Mouse (Mus musculus) embryo, embryonic 10 days (tissue): ENCODE results near the gene Coq5.
"Not testable (repeated sequence)": the region's sequence is repeated elsewhere in the genome, so short reads cannot be mapped to it uniquely, and the experiment has no call there.

Source experiments
- DNase-seq: peaks from one replicate; pipeline ENCODE4 v3.0.0-alpha.2; 2015; ENCODE audit warnings: low spot score

Gene Coq5

DNA sequence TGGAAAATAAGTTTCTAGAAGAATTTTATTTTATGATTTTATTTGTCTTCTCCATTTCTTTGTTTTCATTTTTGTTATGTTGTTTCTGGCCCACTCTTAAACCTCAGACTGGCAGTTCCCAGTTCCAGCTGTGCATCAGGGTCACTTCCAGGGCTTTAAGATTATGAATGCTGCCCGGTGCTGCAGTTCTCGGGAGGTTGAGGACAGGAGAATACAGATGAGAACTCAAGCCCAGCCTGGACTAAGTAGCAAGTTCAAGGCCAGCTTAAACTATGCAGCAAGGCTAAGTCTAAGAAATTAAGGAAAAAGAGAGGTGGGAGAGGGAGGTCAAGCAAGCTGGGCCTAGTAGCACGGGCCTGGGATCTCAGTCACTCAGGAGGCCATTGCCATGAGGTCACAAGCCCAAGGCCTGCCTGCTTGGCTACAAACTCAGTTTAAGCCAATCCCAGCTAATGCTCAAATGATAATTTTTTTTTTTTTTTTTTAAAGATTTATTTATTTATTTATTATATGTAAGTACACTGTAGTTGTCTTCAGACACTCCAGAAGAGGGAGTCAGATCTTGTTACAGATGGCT lies 11.9 kb upstream of the Coq5 start:
- DNase-seq = no peak

DNA sequence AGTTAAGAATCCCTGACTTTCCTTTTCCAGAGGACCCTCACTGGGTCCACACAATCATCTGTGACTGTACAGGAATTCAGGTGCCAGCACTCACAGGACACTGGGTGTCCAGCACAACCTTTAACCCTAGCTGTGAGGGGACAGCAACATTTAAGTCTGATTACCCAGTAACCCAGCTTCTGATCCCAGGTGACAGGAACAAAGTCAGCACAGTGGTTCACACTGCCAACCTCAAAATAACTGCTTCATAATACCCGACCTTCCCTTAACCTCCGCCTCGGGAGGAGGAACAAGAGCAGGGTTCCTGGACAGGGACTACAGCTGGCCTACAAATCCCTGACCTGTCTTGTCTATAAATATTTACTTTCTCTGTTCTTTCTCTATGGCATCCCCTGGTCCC lies 11.2 kb upstream of the Coq5 start:
- DNase-seq = no peak

DNA sequence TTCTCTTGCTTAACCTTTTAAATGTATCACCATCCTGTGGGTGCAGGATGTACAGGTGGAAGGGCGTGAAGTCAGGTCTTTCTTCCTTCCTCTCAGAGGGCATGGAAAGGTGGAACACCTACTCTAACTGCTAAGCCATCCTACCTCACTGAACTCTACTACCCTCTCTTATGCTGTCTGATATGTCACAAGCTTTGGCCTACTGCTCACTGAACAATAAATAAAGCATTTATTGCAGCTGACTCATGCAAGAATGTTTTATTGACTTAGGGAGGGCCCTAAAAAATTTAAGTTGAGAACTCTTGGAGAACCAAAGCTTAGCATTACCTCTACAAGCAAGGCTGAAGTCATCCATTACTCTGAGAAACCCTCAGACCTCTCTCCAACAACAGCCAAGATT lies 9.5 kb upstream of the Coq5 start:
- DNase-seq = no peak

DNA sequence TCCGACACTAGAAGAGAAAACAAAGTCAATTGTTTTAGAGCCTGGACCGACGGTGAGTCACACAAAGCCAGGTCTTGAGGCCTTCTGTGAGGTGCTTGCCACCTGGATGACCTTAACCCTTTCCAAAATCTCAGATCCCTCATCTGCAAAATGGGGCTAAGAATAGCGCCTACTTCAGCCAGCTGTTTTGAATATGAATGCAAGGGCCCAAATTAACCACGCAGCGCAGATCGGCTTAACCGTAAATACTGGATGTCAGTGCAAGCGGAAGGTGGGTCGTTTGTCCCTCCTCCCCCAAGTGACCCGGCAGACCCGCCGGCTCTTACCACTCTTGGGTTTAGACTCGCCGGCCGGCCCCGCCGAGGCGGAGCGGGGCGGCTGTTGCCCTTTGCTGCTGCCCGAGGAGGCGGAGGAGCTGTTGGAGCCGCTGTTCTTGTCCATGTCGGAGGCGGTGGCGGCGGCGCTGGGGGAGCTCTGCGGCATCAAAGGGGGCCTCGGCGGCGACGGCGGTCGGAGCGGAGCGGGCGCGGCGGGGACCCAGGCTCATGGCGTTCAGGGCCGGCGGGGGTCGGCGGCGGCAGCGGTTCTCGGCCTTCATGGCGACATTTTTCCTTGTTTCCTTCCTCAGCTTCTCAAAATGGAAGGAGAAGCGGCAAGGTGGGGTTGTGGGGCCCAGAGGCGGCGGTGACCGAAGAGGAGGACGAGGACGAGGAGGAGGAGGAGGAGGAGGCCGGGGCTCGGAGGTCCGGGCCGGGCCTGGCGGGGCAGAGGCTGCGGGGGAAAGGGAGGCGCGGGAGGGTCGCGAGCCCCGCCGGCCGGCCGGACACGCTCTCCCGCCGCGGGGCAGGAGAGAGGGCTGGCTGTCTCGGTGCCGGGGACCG lies 7.3 kb upstream of the Coq5 start:
- DNase-seq = peak; percentile 58

DNA sequence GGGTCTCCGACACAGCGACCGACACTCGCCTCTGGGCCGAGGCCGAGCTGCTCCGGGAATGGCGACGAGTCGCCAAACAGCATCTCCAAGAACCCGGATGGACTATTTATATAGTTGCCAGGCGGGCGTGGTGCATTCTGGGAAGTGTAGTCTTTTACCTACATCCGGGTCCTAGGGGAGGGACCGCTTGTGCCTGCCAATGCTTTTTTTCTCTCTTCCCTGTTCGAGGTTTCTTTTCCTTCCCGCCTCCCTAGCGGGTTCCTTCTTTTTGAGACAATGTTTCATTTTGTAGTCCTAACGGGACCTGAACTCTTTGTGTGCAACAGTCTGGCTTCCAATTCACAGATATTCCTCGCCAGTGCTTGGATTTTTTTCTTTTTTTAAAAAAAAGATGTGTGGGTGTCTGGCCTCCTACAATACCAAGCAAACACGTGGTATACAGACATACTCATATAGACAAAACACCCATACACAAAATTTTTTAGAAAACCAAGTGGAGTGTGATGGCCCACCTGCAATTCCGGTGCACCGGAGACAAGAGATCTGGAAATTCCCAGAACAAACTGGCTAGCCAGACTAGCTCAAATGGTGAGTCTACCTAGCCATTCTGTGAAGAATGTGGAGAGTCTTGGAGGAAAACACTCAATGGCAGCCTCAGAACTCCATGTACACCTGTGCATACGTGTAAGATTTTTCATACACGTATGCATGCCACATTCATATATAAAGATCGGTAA lies 6.5 kb upstream of the Coq5 start, which contains the start of gene Rnf10:
Gene Rnf10 (minus strand): TSS at position 87 of the 737 bp plus-strand sequence.
- DNase-seq = peak; percentile 94

DNA sequence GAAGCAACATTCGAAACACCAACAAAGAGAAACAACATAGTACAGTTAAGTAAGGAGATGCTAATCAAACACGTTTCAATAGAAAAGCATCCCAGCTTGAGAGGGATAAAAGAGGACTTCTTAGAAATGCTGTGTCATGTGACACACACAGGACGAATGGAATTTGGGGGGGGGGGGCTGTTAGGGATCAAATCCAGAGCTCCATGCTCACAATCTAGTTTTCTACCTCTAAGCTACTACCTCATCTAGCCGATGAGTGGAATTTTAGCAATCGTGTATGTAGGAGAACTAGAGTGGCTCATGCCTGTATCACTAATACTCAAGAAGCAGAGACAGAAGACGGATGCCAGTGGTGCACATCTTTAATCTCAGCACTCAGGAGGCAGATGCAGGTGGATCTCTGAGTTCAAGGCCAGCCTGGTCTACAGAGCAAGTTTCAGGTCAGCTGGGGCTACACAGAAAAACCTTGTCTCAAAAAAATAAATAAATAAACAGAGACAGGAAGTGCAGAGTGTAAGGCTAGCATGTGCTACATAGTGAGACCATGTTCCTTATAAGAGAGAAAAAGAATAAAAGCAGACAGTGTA lies 5.8 kb upstream of the Coq5 start:
- DNase-seq = no peak

DNA sequence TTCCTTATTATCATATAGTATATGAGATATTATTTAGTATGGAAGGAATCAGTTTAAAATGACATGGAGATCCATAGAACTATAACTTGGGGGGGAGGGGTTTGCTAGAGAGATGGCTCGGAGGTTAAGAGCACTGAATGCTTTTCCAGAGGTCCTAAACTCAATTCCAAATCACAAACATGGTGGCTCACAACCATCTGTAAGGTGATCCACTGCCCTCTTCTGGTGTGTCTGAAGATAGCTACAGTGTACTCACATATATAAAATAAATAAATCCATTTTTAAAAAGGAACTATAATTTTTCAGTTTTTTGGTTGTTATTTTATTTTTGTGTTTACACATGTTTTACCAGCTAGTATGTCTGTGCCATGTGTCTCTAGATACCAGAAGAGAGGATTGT lies 5.1 kb upstream of the Coq5 start:
- no peak for DNase-seq

DNA sequence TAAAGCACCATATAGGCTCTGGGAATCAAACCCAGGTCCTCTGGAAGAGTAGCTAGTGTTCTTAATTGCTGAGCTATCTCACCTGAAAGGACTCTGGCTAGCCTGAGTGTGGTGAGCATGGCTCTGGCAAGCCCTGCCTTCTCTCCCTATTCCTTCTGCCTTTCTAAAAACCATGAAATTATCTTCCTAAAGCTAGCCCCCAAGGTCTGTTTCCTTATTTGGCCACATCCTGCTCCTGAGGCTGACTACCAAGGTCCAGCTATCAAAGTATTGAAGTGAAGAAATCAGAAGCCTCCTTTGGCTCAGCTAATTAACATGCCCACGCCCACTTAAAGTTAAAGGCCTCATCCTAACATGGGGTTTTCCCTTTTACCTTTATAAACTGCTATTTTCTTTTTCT lies 4.7 kb upstream of the Coq5 start:
- DNase-seq = no peak

DNA sequence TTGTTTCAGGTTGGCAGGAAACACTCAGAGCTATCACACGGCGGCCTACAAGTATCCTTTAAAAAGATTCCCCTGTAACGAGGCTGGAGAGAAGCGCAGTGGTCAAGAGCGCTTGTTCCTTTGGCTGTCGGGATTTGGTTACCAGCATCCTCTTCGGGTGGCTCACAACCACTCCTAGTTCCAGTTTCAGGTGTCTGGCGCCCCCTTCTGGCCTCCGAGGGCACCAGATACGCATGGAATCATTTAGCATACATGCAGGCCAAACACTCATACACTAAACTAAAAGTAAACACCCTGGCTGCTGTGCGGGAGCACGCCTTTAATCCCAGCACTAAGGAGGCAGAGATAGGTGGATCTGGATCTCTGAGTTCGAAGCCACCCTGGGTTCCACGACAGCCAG lies 3.5 kb upstream of the Coq5 start:
- DNase-seq = peak; percentile 69

DNA sequence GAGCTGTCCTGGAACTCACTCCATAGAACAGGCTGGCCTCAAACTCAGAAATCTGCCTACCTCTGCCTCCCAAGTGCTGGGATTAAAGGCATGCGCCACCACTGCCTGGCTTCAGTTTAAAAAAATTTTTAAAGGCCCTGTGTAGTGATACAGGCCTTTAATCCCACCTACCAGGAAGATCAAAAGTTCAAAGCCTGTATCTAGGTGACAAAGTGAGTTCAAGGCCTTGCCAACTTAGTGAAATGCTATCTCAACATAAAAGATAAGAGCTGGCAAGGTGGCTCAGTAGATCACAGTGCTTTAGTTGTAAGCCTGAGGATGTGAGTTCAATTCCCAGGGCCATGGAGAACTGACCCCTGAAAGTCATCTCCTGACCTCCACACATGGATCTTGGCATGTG lies 1.4 kb upstream of the Coq5 start:
- DNase-seq = no peak

DNA sequence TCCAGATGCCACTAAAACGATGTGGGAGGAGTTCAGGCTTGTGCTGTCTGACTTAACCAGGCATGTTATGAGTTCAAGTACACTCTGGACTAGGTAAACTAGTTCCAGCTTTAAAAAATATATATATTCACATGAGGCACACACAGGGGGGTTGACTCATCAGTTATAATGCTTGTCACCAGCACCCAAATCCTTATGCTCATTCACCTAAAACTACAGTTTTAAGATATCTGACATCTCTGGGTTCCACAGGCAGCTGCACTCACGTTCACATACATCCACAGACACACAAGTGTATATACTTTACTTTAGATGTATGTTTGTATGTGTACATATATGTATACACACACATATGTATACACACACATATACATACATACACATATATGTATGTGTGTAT lies 681 bp upstream of the Coq5 start:
- no peak for DNase-seq

DNA sequence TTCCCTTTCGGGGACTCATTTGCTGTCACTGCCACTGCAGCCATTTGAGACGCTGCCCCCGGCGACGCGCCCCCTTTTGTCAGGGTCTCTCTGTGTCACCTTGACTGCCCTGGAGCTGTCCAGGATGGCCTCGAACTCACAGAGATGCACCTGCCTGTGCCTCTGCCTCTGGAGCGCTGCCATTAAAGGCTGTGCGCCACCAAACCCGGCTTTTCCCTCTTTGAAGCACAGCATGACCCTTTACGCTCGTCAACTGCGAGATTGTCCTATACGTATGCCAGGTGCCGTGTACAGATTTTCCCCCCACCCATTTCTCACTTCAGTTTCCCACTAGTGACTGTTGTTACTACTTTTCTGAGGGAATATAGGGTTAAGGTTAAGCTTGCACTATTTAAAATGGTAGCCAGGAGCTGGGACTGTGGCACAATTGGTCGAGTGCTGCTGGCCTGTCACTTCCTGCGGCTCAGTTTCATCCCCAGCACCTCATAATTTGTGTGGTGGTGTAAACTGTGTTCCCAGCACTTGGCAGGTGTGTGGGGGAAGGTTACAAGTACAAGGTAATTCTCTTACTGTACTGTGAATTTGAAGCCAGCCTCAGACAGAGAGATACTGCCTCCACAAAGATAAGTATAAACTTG lies 703 bp downstream of the Coq5 start:
- peak; percentile 50 for DNase-seq

DNA sequence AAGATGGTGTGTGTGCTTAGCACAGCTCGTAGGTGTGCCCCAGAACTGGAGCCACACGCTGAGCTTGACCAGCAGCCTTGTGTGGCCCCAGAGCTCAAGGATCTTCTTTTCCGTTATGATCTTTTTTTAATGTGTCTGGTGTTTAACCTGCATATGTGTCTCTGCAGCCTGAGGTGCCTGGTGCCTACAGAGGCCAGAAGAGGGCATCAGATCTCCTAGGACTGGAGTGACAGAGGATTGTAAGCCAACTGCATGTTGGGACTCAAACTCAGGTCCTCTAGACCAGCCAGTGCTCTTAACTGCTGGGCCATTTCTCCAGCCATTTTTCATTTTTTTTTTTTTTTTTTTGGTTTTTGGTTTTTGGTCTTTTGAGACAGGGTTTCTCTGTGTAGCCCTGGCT lies 5.3 kb downstream of the Coq5 start:
- no peak for DNase-seq

DNA sequence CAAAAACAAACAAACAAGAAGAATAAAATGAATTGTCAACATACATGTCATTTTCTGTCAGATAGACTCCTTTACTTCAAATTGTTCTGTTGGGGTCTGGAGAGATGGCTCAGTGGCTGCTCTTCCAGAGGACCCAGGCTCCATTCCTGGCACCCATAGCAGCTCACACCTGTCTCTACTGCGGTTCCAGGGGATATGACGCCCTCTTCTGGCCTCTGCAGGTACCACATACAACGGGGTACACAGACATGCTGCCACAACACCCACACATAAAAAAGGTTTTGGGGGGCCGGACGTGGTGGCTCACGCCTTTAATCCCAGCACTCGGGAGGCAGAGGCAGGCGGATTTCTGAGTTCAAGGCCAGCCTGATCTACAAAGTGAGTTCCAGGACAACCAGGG lies 14.7 kb downstream of the Coq5 start:
- DNase-seq = no peak

DNA sequence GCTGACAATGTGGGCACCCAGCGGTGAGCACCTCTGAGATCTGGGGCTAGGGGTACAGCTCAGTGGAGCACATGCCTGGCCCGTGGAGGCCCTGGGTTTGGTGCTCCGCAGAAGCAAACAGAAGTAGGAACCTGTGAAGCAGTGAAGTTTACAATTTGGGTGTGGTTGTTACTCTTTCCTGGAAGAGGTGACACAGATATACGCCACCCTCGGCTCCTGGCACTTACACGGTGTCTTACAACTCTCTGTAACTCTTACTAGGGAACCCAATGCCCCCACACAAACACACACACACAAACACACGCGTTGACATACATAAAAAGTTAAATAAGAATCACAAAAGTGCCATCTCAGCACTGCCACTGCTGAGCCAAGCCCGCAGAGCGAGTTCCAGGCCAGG lies 16.9 kb downstream of the Coq5 start:
- DNase-seq = no peak

DNA sequence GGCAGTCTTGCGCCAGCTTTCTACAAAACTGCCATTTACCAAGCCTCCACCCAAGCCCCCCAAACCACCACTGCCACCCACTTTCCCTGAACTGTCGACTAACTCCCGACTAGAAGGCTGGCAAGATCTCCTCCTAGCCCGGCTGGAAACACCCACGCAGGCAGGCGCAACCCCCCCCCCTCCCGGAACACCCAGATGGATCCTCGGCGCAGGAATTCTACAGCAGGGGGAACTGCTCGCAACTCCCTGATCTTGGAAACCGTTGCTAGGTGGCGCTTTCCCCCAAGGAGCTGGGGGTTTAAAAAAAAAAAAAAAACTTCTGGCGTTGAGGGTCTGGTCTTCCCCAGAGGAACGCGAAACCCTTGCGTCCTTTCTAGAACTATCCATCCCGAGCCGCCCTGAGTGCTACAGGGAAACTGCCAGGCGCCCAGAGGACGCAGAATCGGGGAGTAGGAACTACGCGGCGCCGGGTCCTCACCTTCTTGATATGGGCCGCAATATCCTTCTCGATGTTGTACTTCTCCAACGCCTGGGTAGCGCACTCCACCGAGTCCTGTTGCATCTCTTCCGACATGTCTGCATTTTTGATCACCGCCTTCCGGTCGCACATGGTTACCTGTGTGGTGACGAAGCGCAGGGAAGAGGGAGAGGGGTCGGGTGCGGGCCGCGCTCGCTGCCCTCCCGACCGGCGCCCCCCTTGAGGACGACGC lies 20.7 kb downstream of the Coq5 start:
- DNase-seq = peak; percentile 84

DNA sequence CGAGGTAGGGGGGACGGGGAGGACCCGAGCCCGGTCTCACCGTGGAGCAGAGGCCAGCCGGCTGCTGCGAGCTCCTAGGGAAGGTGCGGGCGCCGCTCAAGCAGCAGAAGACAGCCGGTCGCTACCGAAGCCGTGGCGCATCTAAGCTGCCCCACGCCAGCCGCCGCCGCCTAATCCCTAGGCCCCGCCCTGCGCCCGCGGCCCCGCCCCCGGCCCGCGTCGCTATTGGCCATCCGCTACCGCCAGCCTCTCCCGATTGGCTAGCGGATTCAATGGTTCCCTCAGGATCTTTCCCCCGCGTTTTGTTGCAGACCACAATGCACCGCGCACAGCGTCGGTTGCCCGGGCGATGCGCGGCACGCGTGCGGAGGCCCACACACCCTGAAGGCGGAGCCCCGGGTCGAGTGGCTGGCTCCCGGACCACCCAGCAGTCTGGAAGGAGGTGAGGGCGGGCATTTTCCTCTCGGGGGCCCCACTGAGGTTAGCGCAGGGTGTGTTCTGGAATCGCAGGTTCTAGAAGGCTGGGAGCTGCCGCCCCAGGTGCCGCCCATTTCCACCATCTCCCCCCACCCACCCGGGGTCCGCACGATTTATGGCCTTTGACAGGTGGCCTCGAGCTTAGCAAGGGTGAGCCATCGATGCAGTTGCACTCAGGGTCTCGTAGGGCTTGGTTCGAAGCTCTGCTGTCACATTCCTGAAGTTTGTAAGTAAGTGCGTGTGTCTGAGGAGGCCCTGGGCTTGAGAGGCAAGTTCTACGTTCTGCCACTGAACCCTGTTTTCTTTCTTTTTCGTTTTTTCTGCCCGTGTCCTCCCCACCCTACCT lies 21.5 kb downstream of the Coq5 start, which contains the start of gene Dynll1:
Gene Dynll1 (minus strand): TSS at position 208 of the 823 bp plus-strand sequence.
- peak; percentile 100 for DNase-seq

DNA sequence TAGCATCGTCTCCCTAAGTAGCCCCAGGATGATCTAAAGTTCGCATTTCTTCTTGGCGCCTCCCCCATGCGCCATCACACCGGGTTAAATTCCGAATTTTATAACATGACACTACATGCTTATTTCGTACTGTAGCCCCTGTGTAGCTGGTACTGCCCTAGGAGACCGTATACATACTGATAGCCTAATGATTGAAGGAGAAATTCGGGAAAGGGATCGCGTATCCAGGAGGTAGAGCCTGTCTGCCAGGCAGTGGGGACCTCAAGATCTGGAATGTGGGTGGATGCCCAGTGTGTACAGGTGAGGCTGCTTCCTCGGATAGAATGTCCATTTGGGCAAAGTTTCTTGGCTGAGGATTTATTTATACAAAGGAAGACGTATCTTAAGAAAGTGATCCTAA lies 22.1 kb downstream of the Coq5 start:
- DNase-seq = no peak

DNA sequence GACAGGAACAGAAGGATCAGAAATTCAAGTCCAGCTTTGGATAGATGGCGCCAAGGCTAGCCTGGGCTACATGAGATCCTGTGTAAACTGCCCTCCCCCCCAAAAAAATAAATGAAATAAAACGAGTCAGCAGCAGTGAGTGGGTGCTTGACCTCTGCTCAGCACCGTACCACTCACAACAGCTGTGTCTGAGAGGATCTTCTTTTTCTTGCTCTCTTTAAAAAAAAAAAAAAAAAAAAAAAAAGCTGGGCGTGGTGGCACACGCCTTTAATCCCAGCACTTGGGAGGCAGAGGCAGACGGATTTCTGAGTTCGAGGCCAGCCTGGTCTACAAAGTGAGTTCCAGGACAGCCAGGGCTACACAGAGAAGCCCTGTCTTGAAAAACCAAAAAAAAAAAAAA lies 22.7 kb downstream of the Coq5 start:
- DNase-seq = not testable (repeated sequence)

DNA sequence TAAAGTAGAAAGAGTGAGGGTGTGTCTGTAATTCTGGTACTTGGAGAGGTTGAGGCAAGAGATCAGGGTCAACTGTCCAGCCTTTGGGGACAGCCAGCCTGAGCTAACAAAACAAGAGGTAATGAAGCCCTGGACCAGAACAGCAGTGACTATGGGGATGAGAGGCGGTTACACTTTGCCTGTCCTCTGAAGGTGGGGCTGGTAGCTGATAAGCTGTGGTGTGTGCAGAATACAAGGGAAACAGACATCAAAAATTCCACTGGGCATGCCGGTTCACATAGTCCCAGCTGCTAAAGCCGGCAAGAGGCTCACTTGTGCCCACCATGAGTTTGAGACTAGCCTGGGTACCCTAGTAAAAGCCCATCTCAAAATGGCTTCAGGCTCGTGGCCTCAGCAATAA lies 32.9 kb downstream of the Coq5 start:
- no peak for DNase-seq
